In genomic region chr6:66984672-66985071, GRCm38 (mm10) we compare ENCODE assay signal across 17 mouse cellular contexts.
"Had no signal": no experiment of that assay in that cellular context is flagged by ENCODE, and none has a peak within 500 bp of the region (broad histone marks: within the 10 kb centered on the region; RNA-seq: fewer than 3 reads in every experiment).

No protein-coding gene starts in this region.

- H3K9me3 ChIP-seq: kidney, embryonic 15.5 days; limb, embryonic 10.5 days; limb, embryonic 13.5 days; liver, embryonic 13.5 days; megakaryocyte, embryonic 14.5 days had no signal

- H3K9ac ChIP-seq: kidney, embryonic 15.5 days; limb, embryonic 13.5 days; liver, embryonic 13.5 days; lung, embryonic 14.5 days had no signal

- H3K36me3 ChIP-seq: kidney, embryonic 15.5 days; limb, embryonic 10.5 days; limb, embryonic 13.5 days; liver, embryonic 13.5 days had no signal

- H3K4me2 ChIP-seq: kidney, embryonic 15.5 days; limb, embryonic 13.5 days; liver, embryonic 13.5 days; lung, embryonic 14.5 days; midbrain, embryonic 11.5 days had no signal

- H3K27me3 ChIP-seq: kidney, embryonic 15.5 days; limb, embryonic 13.5 days; liver, embryonic 13.5 days; megakaryocyte, embryonic 14.5 days had no signal

- DNase-seq: kidney, adult 11 months; kidney, adult 8-10 months; kidney, postnatal 14 days; kidney, postnatal 4 days; layer of hippocampus, adult 9-11 months; liver; liver, embryonic 13.5 days; lung, embryonic 14.5 days; midbrain, embryonic 14.5 days; thymus, postnatal 25 days had no signal

- H3K27ac ChIP-seq: kidney, embryonic 15.5 days; limb, embryonic 10.5 days; limb, embryonic 13.5 days; liver, embryonic 13.5 days; macrophage had no signal

- H3K4me3 ChIP-seq: kidney, embryonic 15.5 days; limb, embryonic 10.5 days; limb, embryonic 13.5 days; liver, embryonic 13.5 days had no signal

- ATAC-seq: lung, postnatal 0 days had no signal
